Mouse (Mus musculus) B cell, adult 62 days (primary cell): ENCODE measurements around the gene Serpinb7. TPM values are rescaled to one million over a fixed set of nuclear protein-coding genes. Genes with fewer than 3 reads are reported as not detected.

ENCODE experiments used
- total RNA-seq: library from RNA; stranded (reverse); gene quantifications from 4 replicates; pipeline ENCODE4 v1.2.4, GENCODE M21; 2023

The Serpinb7 gene
- total RNA-seq: 0.28 to 0.72 TPM in 2 of 4 replicates, not detected in the others

DNA sequence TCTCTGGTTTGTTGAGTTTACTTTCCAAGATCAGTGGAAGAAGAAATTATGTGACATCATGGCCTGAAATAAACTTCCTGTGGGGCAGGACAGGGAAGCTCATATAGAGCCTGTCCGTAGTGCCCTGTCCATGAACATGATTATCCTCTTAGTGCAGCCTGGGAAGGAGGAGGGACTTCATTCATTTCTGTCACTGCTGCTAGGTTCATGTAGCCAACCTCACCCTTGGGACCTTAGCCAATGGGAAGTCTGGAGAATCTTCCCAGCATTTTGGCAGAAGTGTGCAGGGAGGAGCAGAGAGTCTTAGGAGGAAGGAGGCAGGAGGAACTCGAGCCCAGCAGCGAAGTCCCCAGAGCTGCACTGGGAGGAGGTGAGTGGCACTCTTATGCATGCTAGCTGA, at the start of gene Serpinb7:
Gene Serpinb7, plus strand, starts transcription at position 301 of the 400 bp plus-strand sequence.

GRCm38 (mm10) chr1:107360898-107361297, 38.6 kb upstream of the Serpinb7 start, which contains the start of gene Serpinb11:
Gene Serpinb11 (plus strand): TSS chr1:107361198.

Other genes with a start within 250 kb of the Serpinb7 start
- gene Serpinb3b, start 121.3 kb upstream of the Serpinb7 start, total RNA-seq: not detected in 4 replicates
- gene Serpinb3c, start 121.3 kb upstream of the Serpinb7 start, total RNA-seq: not detected in 4 replicates
- gene Serpinb11, start 38.5 kb upstream of the Serpinb7 start, total RNA-seq: not detected in 4 replicates
- not detected in 4 replicates for gene Serpinb2, start 111.8 kb downstream of the Serpinb7 start, total RNA-seq
- 0.36 TPM in 1 of 4 replicates, not detected in the others for gene Serpinb8, start 190.4 kb downstream of the Serpinb7 start, total RNA-seq